Mouse (Mus musculus): ENCODE data around the gene Taok3.

DNA sequence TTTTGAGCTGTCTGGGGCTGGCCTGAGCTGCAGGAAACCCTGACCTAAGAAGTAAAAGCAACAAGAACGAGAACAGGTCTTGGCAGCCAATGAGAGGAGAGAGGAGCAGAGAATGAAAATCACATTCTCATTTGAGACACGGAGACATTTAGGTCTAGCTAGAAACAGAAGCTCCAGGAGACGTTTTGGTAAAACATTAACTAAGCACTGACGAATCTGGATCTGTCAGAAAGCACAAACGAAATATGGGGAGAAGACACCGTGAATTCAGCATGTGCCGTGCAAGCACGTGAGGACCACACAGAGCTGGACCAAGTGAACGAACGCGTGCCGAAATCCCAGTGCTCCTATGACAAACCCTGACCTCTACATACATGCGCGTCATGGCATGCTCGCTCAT, 138.3 kb downstream of the Taok3 start:
- TF ChIP-seq CTCF (IDR thresholded peaks at IDR 0.05; ENCODE audit: borderline replicate concordance, insufficient read depth, low read length) (no peak), POLR2A (IDR thresholded peaks at IDR 0.05; ENCODE audit: low read depth, low read length) (no peak)
